Mouse (Mus musculus) ES-Bruce4 (cell line): ENCODE results near the gene Mat2a. TPM values are rescaled to one million over a fixed set of nuclear protein-coding genes. Genes with fewer than 3 reads are reported as not detected.
"Not testable (repeated sequence)": the region's sequence is repeated elsewhere in the genome, so short reads cannot be mapped to it uniquely, and the experiment has no call there.

Source experiments
- H3K27ac ChIP-seq: 2 replicates; pipeline ENCODE4 v1.5.1; 2012; ENCODE audit warnings: low read length, inconsistent platforms; ENCODE audit not compliant: insufficient read depth
- H3K27me3 ChIP-seq: 2 replicates; pipeline ENCODE4 v1.6.1; 2012; ENCODE audit warnings: mild to moderate bottlenecking, low read length, inconsistent platforms; ENCODE audit not compliant: control insufficient read depth, poor library complexity, insufficient read depth, severe bottlenecking
- H3K36me3 ChIP-seq: 2 replicates; pipeline ENCODE4 v1.6.1; 2012; ENCODE audit warnings: inconsistent platforms, mild to moderate bottlenecking, low read length, moderate library complexity; ENCODE audit not compliant: control insufficient read depth, poor library complexity, insufficient read depth, severe bottlenecking
- H3K4me1 ChIP-seq: one replicate; pipeline ENCODE4 v1.8.1; 2011; ENCODE audit warnings: low read length; ENCODE audit not compliant: control insufficient read depth, insufficient read depth
- H3K4me3 ChIP-seq: 2 replicates; pipeline ENCODE4 v1.5.1; 2011; ENCODE audit warnings: low read depth, mild to moderate bottlenecking, low read length
- H3K9ac ChIP-seq: 2 replicates; pipeline ENCODE4 v1.6.1; 2012; ENCODE audit warnings: low read depth, mild to moderate bottlenecking, inconsistent platforms; ENCODE audit not compliant: poor library complexity, severe bottlenecking
- H3K9me3 ChIP-seq: replicated peaks from 2 replicates; pipeline ENCODE4 v1.6.1; 2012; ENCODE audit warnings: mild to moderate bottlenecking, low read length, inconsistent platforms; ENCODE audit not compliant: control insufficient read depth, poor library complexity, insufficient read depth, severe bottlenecking
- CTCF ChIP-seq: IDR thresholded peaks from one replicate; pipeline ENCODE4 v1.8.1; 2011; ENCODE audit warnings: low read depth, low read length
- EP300 ChIP-seq: IDR thresholded peaks from 2 replicates; pipeline ENCODE4 v1.6.1; 2011; ENCODE audit warnings: low read depth, low read length; ENCODE audit not compliant: insufficient read depth
- POLR2A ChIP-seq: IDR thresholded peaks from one replicate; pipeline ENCODE4 v1.8.1; 2011; ENCODE audit warnings: low read length; ENCODE audit not compliant: insufficient read depth
- polyA plus RNA-seq: library from polyadenylated mRNA; stranded (reverse); fragments of >200 nt; gene quantifications from 2 replicates; pipeline ENCODE4 v1.2.4, GENCODE M21; 2011; ENCODE audit warnings: low read depth; ENCODE audit not compliant: missing spikeins, insufficient read depth, insufficient read length

The Mat2a gene
- polyA plus RNA-seq, 1 experiment = 200 TPM

- Histone ChIP-seq H3K36me3 (no peaks in the 10 kb centered on the region), H3K4me3 (no peak overlapping the region), H3K4me1 (no peaks in the 10 kb centered on the region), H3K27ac (peak overlapping the region; percentile 44; the same call in 1 of the 2 replicates), H3K27me3 (no peaks in the 10 kb centered on the region), H3K9ac (no peak overlapping the region), H3K9me3 (no peaks in the 10 kb centered on the region)
- TF ChIP-seq EP300 (no peak), POLR2A (no peak), CTCF (no peak)
Measured at GRCm38 (mm10) chr6:72452329-72452728, 13.0 kb upstream of the Mat2a start.

- H3K36me3 ChIP-seq, H3K4me3 ChIP-seq, H3K9ac ChIP-seq, H3K4me1 ChIP-seq, H3K9me3 ChIP-seq, H3K27ac ChIP-seq, H3K27me3 ChIP-seq: not testable (repeated sequence)
Measured at GRCm38 (mm10) chr6:72451778-72452177, 12.4 kb upstream of the Mat2a start.

- H3K27ac ChIP-seq = no peak overlapping the region
- no peak overlapping the region for H3K9ac ChIP-seq
- no peaks in the 10 kb centered on the region for H3K4me1 ChIP-seq
- H3K4me3 ChIP-seq = no peak overlapping the region
- no peaks in the 10 kb centered on the region for H3K36me3 ChIP-seq
- TF ChIP-seq EP300 (no peak), POLR2A (no peak), CTCF (no peak)
- no peaks in the 10 kb centered on the region for H3K9me3 ChIP-seq
- H3K27me3 ChIP-seq = no peaks in the 10 kb centered on the region
Measured at GRCm38 (mm10) chr6:72447487-72447886, 8.1 kb upstream of the Mat2a start.

- Histone ChIP-seq H3K9me3 (no peaks in the 10 kb centered on the region), H3K27ac (no peak overlapping the region), H3K4me1 (peaks cover 3% of the 10 kb centered on the region), H3K4me3 (no peak overlapping the region), H3K9ac (no peak overlapping the region), H3K36me3 (no peaks in the 10 kb centered on the region), H3K27me3 (no peaks in the 10 kb centered on the region)
- TF ChIP-seq CTCF = no peak
- TF ChIP-seq EP300 = no peak
- TF ChIP-seq POLR2A = no peak
Measured at GRCm38 (mm10) chr6:72445011-72445410, 5.7 kb upstream of the Mat2a start.

GRCm38 (mm10) chr6:72442921-72443604 lies 3.7 kb upstream of the Mat2a start:
- H3K9ac ChIP-seq = no peak overlapping the region
- H3K4me3 ChIP-seq = no peak overlapping the region
- TF ChIP-seq CTCF (no peak), EP300 (no peak), POLR2A (no peak)
- H3K36me3 ChIP-seq = peaks cover 6% of the 10 kb centered on the region
- no peaks in the 10 kb centered on the region for H3K27me3 ChIP-seq
- no peaks in the 10 kb centered on the region for H3K9me3 ChIP-seq
- no peak overlapping the region for H3K27ac ChIP-seq
- peaks cover 3% of the 10 kb centered on the region for H3K4me1 ChIP-seq

- Histone ChIP-seq H3K27me3 (no peaks in the 10 kb centered on the region), H3K9ac (peak overlapping the region; percentile 98), H3K27ac (peak overlapping the region; percentile 89), H3K4me3 (peak overlapping the region; percentile 93), H3K9me3 (no peaks in the 10 kb centered on the region), H3K36me3 (peaks cover 33% of the 10 kb centered on the region), H3K4me1 (peaks cover 3% of the 10 kb centered on the region)
- TF ChIP-seq EP300 = no peak
Measured at GRCm38 (mm10) chr6:72440186-72440990, 1.0 kb upstream of the Mat2a start.
